Mouse (Mus musculus) cerebellum, adult 9-11 months (tissue): Measurements from ENCODE around the gene Ptpa.

Experiments used
- DNase-seq: peaks from one replicate; pipeline ENCODE4 v3.0.0; 2022

The Ptpa gene

GRCm38 (mm10) chr2:30469009-30469408, 53.2 kb downstream of the Ptpa start:
- no peak for DNase-seq

GRCm38 (mm10) chr2:30469796-30470142, 53.9 kb downstream of the Ptpa start:
- peak; percentile 67 for DNase-seq

- peak; percentile 72 for DNase-seq
Observed at GRCm38 (mm10) chr2:30470143-30470946, 54.5 kb downstream of the Ptpa start.

GRCm38 (mm10) chr2:30471051-30471450, 55.2 kb downstream of the Ptpa start:
- peak; percentile 41 for DNase-seq

GRCm38 (mm10) chr2:30471795-30472720, 56.2 kb downstream of the Ptpa start:
- DNase-seq = peak; percentile 54

- no peak for DNase-seq
Observed at GRCm38 (mm10) chr2:30472731-30473351, 57.0 kb downstream of the Ptpa start.

GRCm38 (mm10) chr2:30473431-30474031, 57.7 kb downstream of the Ptpa start:
- no peak for DNase-seq

- peak; percentile 70 for DNase-seq
Observed at GRCm38 (mm10) chr2:30474039-30474438, 58.2 kb downstream of the Ptpa start, which contains the start of gene Ier5l. Gene Ier5l, minus strand, starts transcription at chr2:30474219.

- no peak for DNase-seq
Observed at GRCm38 (mm10) chr2:30474776-30475175, 58.9 kb downstream of the Ptpa start.

GRCm38 (mm10) chr2:30475457-30475856, 59.6 kb downstream of the Ptpa start:
- no peak for DNase-seq

- no peak for DNase-seq
Observed at GRCm38 (mm10) chr2:30476241-30476640, 60.4 kb downstream of the Ptpa start.

- DNase-seq = no peak
Observed at GRCm38 (mm10) chr2:30478526-30478925, 62.7 kb downstream of the Ptpa start.

GRCm38 (mm10) chr2:30487597-30487996, 71.8 kb downstream of the Ptpa start:
- DNase-seq = no peak

- no peak for DNase-seq
Observed at GRCm38 (mm10) chr2:30490384-30490783, 74.5 kb downstream of the Ptpa start.

- DNase-seq = peak; percentile 17
Observed at GRCm38 (mm10) chr2:30495000-30495908, 79.4 kb downstream of the Ptpa start.

GRCm38 (mm10) chr2:30495909-30496861, 80.3 kb downstream of the Ptpa start:
- peak; percentile 65 for DNase-seq
